Mouse (Mus musculus) testis, adult 2 months (tissue): ENCODE data around the gene Clip2. TPM values are rescaled to one million over a fixed set of nuclear protein-coding genes. Genes with fewer than 3 reads are reported as not detected.

Experiments
- H3K27ac ChIP-seq: fragments of 200-500 bp; 2 replicates; pipeline ENCODE4 v1.5.1; 2012; ENCODE audit warnings: low read depth, low read length; ENCODE audit not compliant: control insufficient read depth, insufficient read depth
- H3K27me3 ChIP-seq: fragments of 200-500 bp; 2 replicates; pipeline ENCODE4 v1.6.1; 2012; ENCODE audit warnings: mild to moderate bottlenecking, low read length, moderate library complexity; ENCODE audit not compliant: control insufficient read depth, insufficient read depth
- H3K36me3 ChIP-seq: fragments of 200-500 bp; 2 replicates; pipeline ENCODE4 v1.6.1; 2012; ENCODE audit warnings: mild to moderate bottlenecking, low read length; ENCODE audit not compliant: control insufficient read depth, insufficient read depth
- H3K4me1 ChIP-seq: fragments of 200-500 bp; 2 replicates; pipeline ENCODE4 v1.6.1; 2012; ENCODE audit warnings: low read length; ENCODE audit not compliant: control insufficient read depth, insufficient read depth
- H3K4me3 ChIP-seq: fragments of 200-500 bp; 2 replicates; pipeline ENCODE4 v1.5.1; 2012; ENCODE audit warnings: low read depth, mild to moderate bottlenecking, low read length, moderate library complexity, mixed read lengths; ENCODE audit not compliant: control insufficient read depth
- CTCF ChIP-seq: fragments of 200-500 bp; IDR thresholded peaks from 2 replicates; pipeline ENCODE4 v1.5.1; 2012; ENCODE audit warnings: low read depth, mild to moderate bottlenecking, inconsistent platforms, low read length, moderate library complexity; ENCODE audit not compliant: control insufficient read depth, insufficient read depth, insufficient replicate concordance
- POLR2A ChIP-seq: fragments of 200-500 bp; IDR thresholded peaks from 2 replicates; pipeline ENCODE4 v1.6.1; 2012; ENCODE audit warnings: low read depth, mild to moderate bottlenecking, inconsistent platforms, low read length, moderate library complexity; ENCODE audit not compliant: control insufficient read depth
- polyA plus RNA-seq: library from polyadenylated mRNA; depleted of rRNA; stranded (reverse); fragments of >200 nt; gene quantifications from 2 replicates; pipeline ENCODE4 v1.2.3, GENCODE M21; 2012

The Clip2 gene
- polyA plus RNA-seq, 1 experiment = 4.2 TPM

DNA sequence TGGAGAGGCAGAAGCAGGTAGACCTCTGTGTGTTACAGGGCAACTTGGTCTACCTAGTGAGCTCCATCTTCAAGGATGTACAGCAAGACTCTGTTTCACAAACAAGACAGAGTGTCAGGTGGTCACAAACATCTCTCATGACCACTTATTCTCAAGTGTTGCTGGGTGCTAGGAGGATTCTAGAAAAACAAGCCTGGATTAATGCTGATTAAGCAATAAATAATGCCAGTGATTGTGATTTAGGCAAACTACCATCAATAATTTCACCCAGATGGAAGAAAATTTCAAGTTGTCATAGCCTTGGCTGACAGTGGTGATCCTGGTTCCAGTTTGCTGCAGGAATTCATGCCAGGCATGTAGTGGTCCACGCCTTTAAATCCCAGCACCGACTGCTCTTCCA is 12.0 kb upstream of the Clip2 start:
- H3K4me1 ChIP-seq = peaks cover 10% of the 10 kb centered on the region
- no peak for TF ChIP-seq CTCF
- TF ChIP-seq POLR2A = no peak
- no peaks in the 10 kb centered on the region for H3K36me3 ChIP-seq
- H3K27ac ChIP-seq = no peak overlapping the region
- H3K4me3 ChIP-seq = no peak overlapping the region
- no peaks in the 10 kb centered on the region for H3K27me3 ChIP-seq

DNA sequence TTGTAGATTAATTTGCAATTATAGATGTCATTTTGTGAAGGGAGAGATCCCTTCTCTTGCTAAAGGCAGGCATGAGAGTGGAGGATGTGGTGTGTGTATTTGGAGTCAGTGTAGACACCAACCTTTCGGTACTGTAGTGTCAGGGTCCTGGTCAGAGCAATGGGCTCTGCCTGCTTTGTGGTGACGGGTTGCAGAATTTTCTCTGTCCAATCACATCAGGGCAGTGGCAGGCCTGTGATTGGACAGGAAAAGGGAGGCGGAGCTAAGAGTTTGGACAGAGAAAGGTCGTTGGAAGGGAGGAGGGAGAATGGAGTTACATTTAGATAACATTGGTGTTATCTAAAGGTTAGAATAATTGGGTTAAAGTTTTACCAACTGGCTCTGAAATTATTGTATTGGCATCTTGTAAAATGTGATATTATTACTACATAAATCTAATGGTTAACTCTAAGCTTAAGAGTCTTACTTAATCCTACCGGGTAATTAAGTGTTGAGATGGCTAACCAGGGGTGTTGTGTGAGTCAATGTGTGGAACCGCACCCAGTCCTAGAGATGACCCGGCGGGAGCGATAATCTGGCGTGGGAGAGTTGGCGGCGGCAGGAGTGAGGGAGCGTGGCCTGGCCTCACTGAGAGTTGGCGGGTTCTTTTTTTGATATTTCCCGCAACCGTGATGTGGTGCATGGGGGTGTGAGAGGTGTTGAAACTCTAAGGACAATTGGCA is 8.4 kb upstream of the Clip2 start:
- TF ChIP-seq CTCF (no peak), POLR2A (no peak)
- Histone ChIP-seq H3K4me1 (peaks cover 25% of the 10 kb centered on the region), H3K27me3 (no peaks in the 10 kb centered on the region), H3K4me3 (peak overlapping the region; percentile 72), H3K27ac (no peak overlapping the region), H3K36me3 (no peaks in the 10 kb centered on the region)

DNA sequence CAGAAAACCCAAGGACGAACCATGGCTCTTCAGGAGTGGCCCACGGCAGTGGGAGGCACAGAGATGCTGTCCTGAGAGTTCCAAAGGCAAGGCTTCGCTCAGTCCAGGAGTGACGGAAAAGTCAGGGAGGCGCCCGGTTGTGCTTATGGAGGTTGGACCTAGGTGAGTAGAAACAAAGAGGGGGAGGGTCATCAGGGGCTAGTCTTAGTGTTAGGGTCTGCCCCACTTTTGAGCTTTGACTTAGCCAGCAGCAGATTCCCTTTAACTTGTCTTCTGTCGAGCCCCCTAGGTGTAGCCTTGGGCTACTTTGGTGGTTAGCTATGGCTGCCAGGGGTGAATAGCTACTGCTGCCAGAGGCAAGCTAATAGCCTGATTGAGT is 7.8 kb upstream of the Clip2 start, which contains the start of gene Syna:
Gene Syna, minus strand, starts transcription at position 101 of the 379 bp plus-strand sequence.
- Histone ChIP-seq H3K4me3 (peak within 1 kb of the TSS; percentile 72), H3K27ac (no peak within 1 kb of the TSS), H3K27me3 (no peaks in the 10 kb centered on the region), H3K4me1 (peaks cover 31% of the 10 kb centered on the region), H3K36me3 (no peaks in the 10 kb centered on the region)
- no peak for TF ChIP-seq CTCF
- no peak for TF ChIP-seq POLR2A

DNA sequence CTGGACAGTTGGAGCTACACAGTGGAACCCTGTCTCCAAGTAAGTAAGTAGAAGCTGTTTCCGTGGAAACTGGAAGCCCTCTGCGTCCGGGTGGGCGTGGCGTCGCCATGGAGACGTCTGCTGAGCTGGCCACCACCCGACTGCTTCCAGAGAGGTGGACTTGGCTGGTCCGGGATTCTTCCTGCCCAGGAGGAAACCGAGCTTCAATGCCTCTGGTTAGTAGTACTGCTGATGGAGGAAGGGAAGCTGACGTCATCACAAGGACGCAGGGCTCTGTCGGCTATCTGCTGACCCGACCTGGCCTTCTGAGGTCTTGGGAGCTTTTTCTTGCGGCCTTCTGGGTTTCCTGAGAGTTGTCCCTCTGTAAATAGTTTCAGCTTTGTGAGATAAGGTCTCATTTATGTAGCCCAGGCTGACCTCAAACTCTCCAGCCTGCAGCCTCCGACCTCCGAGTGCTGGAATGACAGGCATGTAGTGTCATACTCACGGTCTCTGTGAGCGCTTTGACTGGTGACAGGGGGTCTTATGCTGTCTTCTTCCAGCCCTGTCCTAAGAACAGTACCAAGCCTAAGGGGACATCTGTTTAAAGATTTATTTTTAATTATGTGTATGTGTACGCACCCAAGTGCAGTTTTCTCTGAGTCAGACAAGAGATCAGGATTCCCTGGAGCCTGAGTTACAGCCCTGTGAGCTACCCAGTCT is 3.4 kb upstream of the Clip2 start:
- H3K27me3 ChIP-seq = 0 out of 2 replicates have a peak, but pooled peaks cover 3% of the 10 kb centered on the region
- H3K27ac ChIP-seq = no peak overlapping the region
- TF ChIP-seq POLR2A (peak; percentile 15; the same call in 1 of the 2 replicates), CTCF (no peak)
- no peaks in the 10 kb centered on the region for H3K36me3 ChIP-seq
- H3K4me3 ChIP-seq = peak overlapping the region; percentile 80
- peaks cover 42% of the 10 kb centered on the region for H3K4me1 ChIP-seq

DNA sequence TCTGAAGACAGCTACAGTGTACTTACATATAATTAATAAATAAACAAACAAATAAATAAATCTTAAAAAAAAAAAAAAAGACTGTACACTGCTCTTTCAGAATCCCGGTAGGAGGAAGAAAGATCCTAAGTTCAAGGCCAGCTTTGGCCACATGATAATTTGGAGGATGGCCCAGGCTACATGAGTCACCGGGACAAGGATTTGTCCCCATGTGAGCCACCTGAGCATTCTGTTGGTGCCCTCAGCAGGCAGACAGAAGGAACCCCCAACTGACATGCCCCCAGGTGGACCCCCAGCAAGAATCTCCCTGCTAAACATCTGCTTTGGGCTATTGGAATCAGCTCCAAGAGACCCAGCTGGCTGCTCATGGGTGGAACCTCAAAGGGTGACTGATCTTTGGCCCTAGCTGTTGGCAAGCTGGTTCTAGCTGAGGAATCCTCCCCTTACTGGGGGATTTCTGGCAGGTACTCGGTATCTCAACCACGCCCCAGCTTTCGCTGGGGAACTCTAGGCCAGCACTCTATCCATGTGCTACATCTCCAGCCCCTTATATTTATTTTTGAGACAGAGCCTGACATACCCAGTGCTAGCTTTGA is 1.8 kb upstream of the Clip2 start:
- Histone ChIP-seq H3K4me1 (peaks cover 35% of the 10 kb centered on the region), H3K36me3 (no peaks in the 10 kb centered on the region), H3K27ac (no peak overlapping the region), H3K4me3 (no peak overlapping the region), H3K27me3 (0 out of 2 replicates have a peak, but pooled peaks cover 3% of the 10 kb centered on the region)
- TF ChIP-seq POLR2A = no peak
- TF ChIP-seq CTCF = no peak

GRCm38 (mm10) chr5:134551233-134552109 is 763 bp downstream of the Clip2 start:
- no peak overlapping the region for H3K27ac ChIP-seq
- 0 out of 2 replicates have a peak, but pooled peaks cover 3% of the 10 kb centered on the region for H3K27me3 ChIP-seq
- peak overlapping the region; percentile 85 for H3K4me3 ChIP-seq
- TF ChIP-seq CTCF = no peak
- TF ChIP-seq POLR2A = no peak
- no peaks in the 10 kb centered on the region for H3K36me3 ChIP-seq
- H3K4me1 ChIP-seq = peaks cover 21% of the 10 kb centered on the region

DNA sequence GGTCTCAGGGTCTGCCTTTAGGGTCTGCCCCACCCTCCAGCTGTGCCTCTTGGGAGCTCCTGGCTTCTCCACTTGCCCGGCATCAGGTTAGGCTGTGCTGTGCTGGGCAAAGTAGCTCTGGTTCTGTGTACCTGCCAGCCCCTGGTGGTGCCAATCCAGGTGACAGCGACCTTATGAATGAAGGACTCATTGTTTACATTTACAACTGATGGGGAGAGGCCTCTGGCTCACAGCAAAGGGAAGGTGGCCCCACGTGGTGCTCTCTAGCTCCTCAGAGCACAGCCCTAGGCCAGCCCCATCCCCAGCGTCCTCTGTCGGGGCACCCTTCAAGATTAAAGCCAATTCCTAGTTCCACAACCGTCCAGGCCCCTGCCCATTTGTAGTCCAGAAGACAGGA is 1.4 kb downstream of the Clip2 start:
- H3K27me3 ChIP-seq = 0 out of 2 replicates have a peak, but pooled peaks cover 3% of the 10 kb centered on the region
- TF ChIP-seq POLR2A = no peak
- no peak for TF ChIP-seq CTCF
- H3K4me3 ChIP-seq = no peak overlapping the region
- peaks cover 21% of the 10 kb centered on the region for H3K4me1 ChIP-seq
- no peaks in the 10 kb centered on the region for H3K36me3 ChIP-seq
- H3K27ac ChIP-seq = no peak overlapping the region
